Mouse (Mus musculus) bone marrow macrophage, adult 2 months (primary cell): Measurements from ENCODE around the gene Scnn1g.

Experiments
- CTCF ChIP-seq: IDR thresholded peaks from 2 replicates; pipeline ENCODE4 v1.5.1; 2012; ENCODE audit warnings: low read depth, mild to moderate bottlenecking, low read length, moderate library complexity
- POLR2A ChIP-seq: IDR thresholded peaks from 2 replicates; pipeline ENCODE4 v1.6.1; 2012; ENCODE audit warnings: mild to moderate bottlenecking, low read depth, low read length, borderline replicate concordance

- no peak for TF ChIP-seq CTCF
- TF ChIP-seq POLR2A: no peak
These were observed 32.3 kb upstream of the Scnn1g start for GRCm38 (mm10) chr7:121701983-121702382.
